Mouse (Mus musculus): ENCODE results near the gene Lipt1.

DNA sequence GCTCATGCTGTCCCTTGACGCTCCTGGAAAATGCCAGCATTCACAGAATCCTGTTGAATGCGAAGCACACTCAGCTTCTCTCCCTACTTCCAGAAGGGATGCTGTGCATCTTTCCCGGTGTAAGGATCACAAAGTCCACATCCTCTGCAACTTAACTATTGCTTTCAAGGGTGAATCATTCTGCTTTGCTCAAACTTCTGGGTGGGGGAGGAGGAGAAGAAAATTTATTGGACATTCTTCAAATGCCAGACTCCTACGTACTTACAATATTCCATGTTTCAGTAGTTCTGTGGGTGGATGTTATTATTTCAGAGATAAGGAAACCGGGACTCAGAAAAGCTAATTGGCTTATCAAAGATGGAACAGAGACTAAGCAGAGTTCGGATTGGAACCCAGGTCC is 46.6 kb downstream of the Lipt1 start:
- no peak for TF ChIP-seq CTCF (IDR thresholded peaks at IDR 0.05; ENCODE audit: extremely low read depth, insufficient read length, insufficient replicate concordance, low read depth, low read length)
- TF ChIP-seq POLR2A (IDR thresholded peaks at IDR 0.05; ENCODE audit: low read depth, low read length) = no peak

All from small intestine, adult 2 months (tissue).